Mouse (Mus musculus) CH12.LX (cell line): Measurements from ENCODE around the gene Fam120c. TPM values are rescaled to one million over a fixed set of nuclear protein-coding genes. Genes with fewer than 3 reads are reported as not detected.

Experiments used
- DNase-seq: peaks from one replicate; pipeline ENCODE4 v3.0.0-alpha.2; 2013; ENCODE audit errors: extremely low read depth
- H3K27ac ChIP-seq: 2 replicates; pipeline ENCODE4 v1.5.1; 2012; ENCODE audit warnings: low read depth, mild to moderate bottlenecking, control low read depth, moderate library complexity; ENCODE audit not compliant: insufficient read depth
- H3K27me3 ChIP-seq: replicated peaks from 2 replicates; pipeline ENCODE3; 2012; ENCODE audit warnings: inconsistent platforms
- H3K36me3 ChIP-seq, 2 experiments: replicated peaks in 1 of 2; 2 replicates each; pipeline versions ENCODE3 to v1.6.1; 2012; ENCODE audit warnings: inconsistent platforms in 1 of 2, low read length in 1 of 2, mild to moderate bottlenecking in 1 of 2, mixed read lengths in 1 of 2, moderate library complexity in 1 of 2; ENCODE audit not compliant: control insufficient read depth in 1 of 2, insufficient read depth in 1 of 2
- H3K4me1 ChIP-seq, 2 experiments: 2 replicates each; pipeline ENCODE4 v1.6.1; 2012; ENCODE audit warnings: inconsistent platforms in 1 of 2, moderate library complexity in 1 of 2; ENCODE audit not compliant: insufficient read depth in 2 of 2, control insufficient read depth in 1 of 2
- H3K4me2 ChIP-seq: 2 replicates; pipeline ENCODE4 v1.6.1; 2012; ENCODE audit warnings: low read depth, mild to moderate bottlenecking, control low read depth; ENCODE audit not compliant: poor library complexity, insufficient read depth, severe bottlenecking
- H3K4me3 ChIP-seq, 3 experiments: fragments of 150-350 bp in 1 of 3; sonication (generic) in 1 of 3; replicated peaks in 1 of 3; 2 replicates each; pipeline versions ENCODE3 to v1.5.1; 2011 to 2012; ENCODE audit warnings: low read depth in 2 of 3, low read length in 2 of 3, mild to moderate bottlenecking in 2 of 3, moderate library complexity in 2 of 3, control low read depth in 1 of 3, improper control_type of control experiment in 1 of 3, inconsistent platforms in 1 of 3, mixed read lengths in 1 of 3; ENCODE audit not compliant: poor library complexity in 1 of 3
- H3K79me2 ChIP-seq: replicated peaks from 2 replicates; pipeline ENCODE4 v1.6.1; 2012; ENCODE audit warnings: mild to moderate bottlenecking, moderate library complexity; ENCODE audit not compliant: control insufficient read depth, poor library complexity, insufficient read depth, severe bottlenecking; ENCODE audit errors: extremely low read depth
- H3K9ac ChIP-seq: 2 replicates; pipeline ENCODE4 v1.6.1; 2012; ENCODE audit warnings: low read depth, mild to moderate bottlenecking, control low read depth, moderate library complexity; ENCODE audit not compliant: insufficient read depth
- H3K9me3 ChIP-seq: replicated peaks from 2 replicates; pipeline ENCODE3; 2012; ENCODE audit warnings: low read length, inconsistent platforms, mixed read lengths
- CHD1 ChIP-seq: IDR thresholded peaks from 2 replicates; pipeline ENCODE4 v1.6.1; 2012; ENCODE audit warnings: low read depth, low read length, improper control_type of control experiment, inconsistent platforms
- CTCF ChIP-seq, 2 experiments: IDR thresholded peaks in 1 of 2; conservative IDR thresholded peaks in 1 of 2; 2 replicates each; pipeline ENCODE4 v1.5.1; 2011 to 2012; ENCODE audit warnings: low read depth in 2 of 2, low read length in 2 of 2, improper control_type of control experiment in 1 of 2, inconsistent platforms in 1 of 2, mild to moderate bottlenecking in 1 of 2, moderate library complexity in 1 of 2
- GABPA ChIP-seq: IDR thresholded peaks from 2 replicates; pipeline ENCODE4 v1.6.1; 2012; ENCODE audit warnings: low read depth, low read length, improper control_type of control experiment, inconsistent platforms; ENCODE audit not compliant: insufficient replicate concordance
- HCFC1 ChIP-seq: IDR thresholded peaks from 2 replicates; pipeline ENCODE4 v1.6.1; 2012; ENCODE audit warnings: low read depth, mild to moderate bottlenecking, inconsistent platforms, low read length, improper control_type of control experiment
- JUN ChIP-seq: IDR thresholded peaks from 2 replicates; pipeline ENCODE4 v1.6.1; 2011; ENCODE audit warnings: low read depth, mild to moderate bottlenecking, low read length, improper control_type of control experiment, moderate library complexity; ENCODE audit not compliant: insufficient read depth
- JUND ChIP-seq: conservative IDR thresholded peaks from 2 replicates; pipeline ENCODE4 v1.6.1; 2011; ENCODE audit warnings: low read depth, low read length, improper control_type of control experiment
- KAT2A ChIP-seq: IDR thresholded peaks from 2 replicates; pipeline ENCODE4 v1.6.1; 2012; ENCODE audit warnings: low read length, improper control_type of control experiment, inconsistent platforms; ENCODE audit not compliant: insufficient replicate concordance
- MAFK ChIP-seq: IDR thresholded peaks from 2 replicates; pipeline ENCODE4 v1.6.1; 2011; ENCODE audit warnings: low read length, improper control_type of control experiment; ENCODE audit not compliant: insufficient replicate concordance
- MAX ChIP-seq: IDR thresholded peaks from 2 replicates; pipeline ENCODE4 v1.6.1; 2011; ENCODE audit warnings: low read length, improper control_type of control experiment
- MAZ ChIP-seq: IDR thresholded peaks from 2 replicates; pipeline ENCODE4 v1.6.1; 2012; ENCODE audit warnings: low read depth, mild to moderate bottlenecking, inconsistent platforms, low read length, improper control_type of control experiment, moderate library complexity
- MEF2A ChIP-seq: IDR thresholded peaks from 2 replicates; pipeline ENCODE4 v1.6.1; 2014; ENCODE audit warnings: low read depth, mild to moderate bottlenecking, inconsistent platforms, low read length, improper control_type of control experiment, borderline replicate concordance
- MYC ChIP-seq: IDR thresholded peaks from 2 replicates; pipeline ENCODE4 v1.6.1; 2011; ENCODE audit warnings: low read depth, mild to moderate bottlenecking, improper control_type of control experiment, low read length
- NELFE ChIP-seq: IDR thresholded peaks from 2 replicates; pipeline ENCODE4 v1.6.1; 2011; ENCODE audit warnings: low read depth, low read length, improper control_type of control experiment
- NRF1 ChIP-seq: IDR thresholded peaks from 2 replicates; pipeline ENCODE4 v1.6.1; 2014; ENCODE audit warnings: low read depth, mild to moderate bottlenecking, inconsistent platforms, low read length, improper control_type of control experiment, moderate library complexity
- PAX5 ChIP-seq: IDR thresholded peaks from 2 replicates; pipeline ENCODE4 v1.6.1; 2012; ENCODE audit warnings: low read length, inconsistent platforms, mixed read lengths
- POLR2A ChIP-seq: IDR thresholded peaks from 2 replicates; pipeline ENCODE4 v1.6.1; 2011; ENCODE audit warnings: low read depth, mild to moderate bottlenecking, improper control_type of control experiment, low read length
- POLR2AphosphoS2 ChIP-seq: IDR thresholded peaks from 2 replicates; pipeline ENCODE4 v1.6.1; 2011; ENCODE audit warnings: low read depth, low read length, improper control_type of control experiment
- RCOR1 ChIP-seq: conservative IDR thresholded peaks from 2 replicates; pipeline ENCODE4 v1.6.1; 2012; ENCODE audit warnings: low read depth, mild to moderate bottlenecking, inconsistent platforms, low read length, improper control_type of control experiment
- SIN3A ChIP-seq: IDR thresholded peaks from 2 replicates; pipeline ENCODE4 v1.6.1; 2012; ENCODE audit warnings: low read length, improper control_type of control experiment, inconsistent platforms
- SMC3 ChIP-seq: IDR thresholded peaks from 2 replicates; pipeline ENCODE4 v1.6.1; 2011; ENCODE audit warnings: low read depth, low read length, improper control_type of control experiment
- TCF12 ChIP-seq: IDR thresholded peaks from 2 replicates; pipeline ENCODE4 v1.6.1; 2014; ENCODE audit warnings: low read depth, mild to moderate bottlenecking, inconsistent platforms, low read length, improper control_type of control experiment
- UBTF ChIP-seq: IDR thresholded peaks from 2 replicates; pipeline ENCODE4 v1.6.1; 2012; ENCODE audit warnings: low read depth, mild to moderate bottlenecking, inconsistent platforms, low read length, improper control_type of control experiment, moderate library complexity
- USF2 ChIP-seq: conservative IDR thresholded peaks from 2 replicates; pipeline ENCODE4 v1.6.1; 2011; ENCODE audit warnings: low read depth, low read length, improper control_type of control experiment
- ZMIZ1 ChIP-seq: IDR thresholded peaks from 2 replicates; pipeline ENCODE4 v1.6.1; 2012; ENCODE audit warnings: low read depth, mild to moderate bottlenecking, inconsistent platforms, low read length, improper control_type of control experiment
- dilution Hi-C: fragments of 300-500 bp; cut with MboI; formaldehyde crosslinking; loops from 2 replicates; pipeline ENCODE4 v1.14.3; 2020; ENCODE audit warnings: low sequenced_read_pairs; ENCODE audit not compliant: extremely low pct_unique_long_range_greater_than_20kb, extremely low pct_ligation_motif_present
- in situ Hi-C: fragments of 300-500 bp; cut with MboI; formaldehyde crosslinking; loops from 3 replicates; pipeline ENCODE4 v1.14.3; 2019; ENCODE audit warnings: low sequenced_read_pairs, low pct_ligation_motif_present, low pct_unique_long_range_greater_than_20kb, mixed read lengths
- polyA plus RNA-seq: library from polyadenylated mRNA; unstranded; fragments of >175 nt; gene quantifications from 2 replicates; pipeline ENCODE4 v1.2.1, GENCODE M21; 2012; ENCODE audit warnings: low read depth; ENCODE audit not compliant: insufficient read length
- total RNA-seq, 2 experiments: library from RNA; depleted of rRNA; stranded (reverse); fragments of 300-350 nt in 1 of 2; fragments of >200 nt in 1 of 2; gene quantifications; 2 replicates each; pipeline ENCODE4 v1.2.3; 2012 to 2014

Fam120c gene
- total and polyA plus RNA-seq, 3 experiments: 0.20 to 1.4 (median 0.67) TPM

GRCm38 (mm10) chrX:151420791-151421190, 76.8 kb downstream of the Fam120c start:
- Histone ChIP-seq H3K4me3 (no peak overlapping the region), H3K9me3 (no peaks in the 10 kb centered on the region), H3K4me1 (no peaks in the 10 kb centered on the region), H3K27me3 (no peaks in the 10 kb centered on the region), H3K9ac (no peak overlapping the region), H3K4me2 (no peak overlapping the region), H3K79me2 (no peaks in the 10 kb centered on the region), H3K27ac (no peak overlapping the region), H3K36me3 (no peaks in the 10 kb centered on the region)
- DNase-seq: no peak
- in situ Hi-C loops (no loop called here), dilution Hi-C loops (no loop called here)
- TF ChIP-seq PAX5 (no peak), MEF2A (no peak), USF2 (no peak), SIN3A (no peak), JUND (no peak), ZMIZ1 (no peak), MAFK (no peak), CTCF (conservative IDR thresholded peaks at IDR 0.05 in 1 of 2, IDR thresholded peaks at IDR 0.05 in 1 of 2; ENCODE audit: low read depth in 2 of 2, low read length in 2 of 2) (no peak), CHD1 (no peak), TCF12 (no peak), UBTF (no peak), RCOR1 (no peak), KAT2A (no peak), MAX (no peak), POLR2AphosphoS2 (no peak), MAZ (no peak), JUN (no peak), POLR2A (no peak), GABPA (no peak)

DNA sequence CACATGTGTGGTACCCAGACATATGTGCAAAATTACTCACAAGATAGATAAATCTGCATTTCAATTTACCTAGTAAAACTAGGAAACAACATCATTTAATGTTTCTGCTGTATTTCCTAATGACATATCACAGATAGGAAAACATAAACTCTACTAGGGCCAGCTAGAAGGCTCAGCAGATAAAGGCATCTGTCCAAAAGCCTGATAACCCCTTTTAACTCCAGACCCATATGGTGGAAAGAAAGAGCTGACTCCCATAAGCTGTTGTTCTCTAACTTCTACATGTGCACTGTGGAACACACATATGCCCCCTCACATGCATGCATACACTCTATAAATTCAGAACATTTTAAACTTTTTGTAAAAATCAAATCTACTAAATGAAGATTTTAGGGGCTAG, 99.7 kb downstream of the Fam120c start:
- Histone ChIP-seq H3K27ac (no peak overlapping the region), H3K27me3 (no peaks in the 10 kb centered on the region), H3K9ac (no peak overlapping the region), H3K4me1 (no peaks in the 10 kb centered on the region), H3K79me2 (no peaks in the 10 kb centered on the region), H3K4me2 (no peak overlapping the region), H3K36me3 (no peaks in the 10 kb centered on the region), H3K9me3 (no peaks in the 10 kb centered on the region), H3K4me3 (no peak overlapping the region)
- TF ChIP-seq NELFE (no peak), TCF12 (no peak), HCFC1 (no peak), MYC (no peak), SMC3 (no peak), NRF1 (no peak), JUN (no peak), USF2 (no peak)
- in situ Hi-C loops (no loop called here), dilution Hi-C loops (no loop called here)
- no peak for DNase-seq
